Mouse (Mus musculus): ENCODE results near the gene Glis3.

GRCm38 (mm10) chr19:28626189-28626588, 53.7 kb downstream of the Glis3 start:
- TF ChIP-seq CTCF (IDR thresholded peaks at IDR 0.05) = no peak
- TF ChIP-seq EP300 (IDR thresholded peaks at IDR 0.05) = no peak
